Mouse (Mus musculus): Measurements from ENCODE around the gene Mfsd6l. TPM values are rescaled to one million over a fixed set of nuclear protein-coding genes. Genes with fewer than 3 reads are reported as not detected.

Mfsd6l gene
- polyA plus RNA-seq, 1 experiment = 4.3 TPM

GRCm38 (mm10) chr11:68545682-68546222, 10.2 kb upstream of the Mfsd6l start:
- 84% methylated on average over 8 of the region's 8 CpGs for WGBS
- H3K4me1 ChIP-seq (ENCODE audit: control insufficient read depth, insufficient read depth, low read length) = no peaks in the 10 kb centered on the region
- no peak overlapping the region for H3K4me3 ChIP-seq (replicated peaks; ENCODE audit: extremely low read depth, low read depth, low read length)
- no peak for TF ChIP-seq CTCF (IDR thresholded peaks at IDR 0.05; ENCODE audit: insufficient read depth, low read length)
- TF ChIP-seq POLR2A (IDR thresholded peaks at IDR 0.05; ENCODE audit: borderline replicate concordance, extremely low read depth, low read depth, low read length) = no peak
- no peak for DNase-seq

GRCm38 (mm10) chr11:68547484-68547883, 8.5 kb upstream of the Mfsd6l start:
- TF ChIP-seq POLR2A (IDR thresholded peaks at IDR 0.05; ENCODE audit: borderline replicate concordance, extremely low read depth, low read depth, low read length) (no peak), CTCF (IDR thresholded peaks at IDR 0.05; ENCODE audit: insufficient read depth, low read length) (no peak)
- Histone ChIP-seq H3K4me3 (replicated peaks; ENCODE audit: extremely low read depth, low read depth, low read length) (no peak overlapping the region), H3K4me1 (ENCODE audit: control insufficient read depth, insufficient read depth, low read length) (no peaks in the 10 kb centered on the region)
- DNase-seq = no peak
- 47% methylated on average over 2 of the region's 2 CpGs for WGBS

GRCm38 (mm10) chr11:68549597-68549996, 6.4 kb upstream of the Mfsd6l start:
- TF ChIP-seq CTCF (IDR thresholded peaks at IDR 0.05; ENCODE audit: insufficient read depth, low read length) = peak; percentile 59
- no peak for TF ChIP-seq POLR2A (IDR thresholded peaks at IDR 0.05; ENCODE audit: borderline replicate concordance, extremely low read depth, low read depth, low read length)
- WGBS = 61% methylated on average over 3 of the region's 3 CpGs
- DNase-seq = no peak
- Histone ChIP-seq H3K4me1 (ENCODE audit: control insufficient read depth, insufficient read depth, low read length) (0 out of 2 replicates have a peak, but pooled peaks cover 3% of the 10 kb centered on the region), H3K4me3 (replicated peaks; ENCODE audit: extremely low read depth, low read depth, low read length) (no peak overlapping the region)

- TF ChIP-seq CTCF (IDR thresholded peaks at IDR 0.05; ENCODE audit: insufficient read depth, low read length) (no peak), POLR2A (IDR thresholded peaks at IDR 0.05; ENCODE audit: borderline replicate concordance, extremely low read depth, low read depth, low read length) (no peak)
- 60% methylated on average over 4 of the region's 4 CpGs for WGBS
- no peak for DNase-seq
Measured at GRCm38 (mm10) chr11:68550358-68550757, 5.6 kb upstream of the Mfsd6l start.

GRCm38 (mm10) chr11:68553981-68554471, 2.0 kb upstream of the Mfsd6l start:
- H3K4me3 ChIP-seq (replicated peaks; ENCODE audit: extremely low read depth, low read depth, low read length) = no peak overlapping the region
- 13% methylated on average over 8 of the region's 8 CpGs for WGBS
- TF ChIP-seq CTCF (IDR thresholded peaks at IDR 0.05; ENCODE audit: insufficient read depth, low read length) = peak; percentile 48
- no peak for TF ChIP-seq POLR2A (IDR thresholded peaks at IDR 0.05; ENCODE audit: borderline replicate concordance, extremely low read depth, low read depth, low read length)
- DNase-seq = peak; percentile 47
- H3K4me1 ChIP-seq (ENCODE audit: control insufficient read depth, insufficient read depth, low read length) = 0 out of 2 replicates have a peak, but pooled peaks cover 3% of the 10 kb centered on the region

More at GRCm38 (mm10) chr11:68550358-68550757, 5.6 kb upstream of the Mfsd6l start:
- 0 out of 2 replicates have a peak, but pooled peaks cover 3% of the 10 kb centered on the region for H3K4me1 ChIP-seq (ENCODE audit: control insufficient read depth, insufficient read depth, low read length)
- H3K4me3 ChIP-seq (replicated peaks; ENCODE audit: extremely low read depth, low read depth, low read length) = no peak overlapping the region

- Histone ChIP-seq H3K4me1 (ENCODE audit: control insufficient read depth, insufficient read depth, low read length) (no peaks in the 10 kb centered on the region), H3K4me3 (replicated peaks; ENCODE audit: extremely low read depth, low read depth, low read length) (no peak overlapping the region)
- DNase-seq = no peak
- 52% methylated on average over 1 of the region's 1 CpGs for WGBS
- TF ChIP-seq POLR2A (IDR thresholded peaks at IDR 0.05; ENCODE audit: borderline replicate concordance, extremely low read depth, low read depth, low read length) (no peak), CTCF (IDR thresholded peaks at IDR 0.05; ENCODE audit: insufficient read depth, low read length) (peak; percentile 36; the same call in 1 of the 2 replicates)
Measured at GRCm38 (mm10) chr11:68559546-68559945, 3.6 kb downstream of the Mfsd6l start.

- Histone ChIP-seq H3K4me3 (replicated peaks; ENCODE audit: extremely low read depth, low read depth, low read length) (no peak overlapping the region), H3K4me1 (ENCODE audit: control insufficient read depth, insufficient read depth, low read length) (no peaks in the 10 kb centered on the region)
- TF ChIP-seq CTCF (IDR thresholded peaks at IDR 0.05; ENCODE audit: insufficient read depth, low read length) = no peak
- TF ChIP-seq POLR2A (IDR thresholded peaks at IDR 0.05; ENCODE audit: borderline replicate concordance, extremely low read depth, low read depth, low read length) = no peak
- DNase-seq = no peak
- WGBS = 61% methylated on average over 11 of the region's 11 CpGs
Measured at GRCm38 (mm10) chr11:68561957-68562950, 6.3 kb downstream of the Mfsd6l start.

GRCm38 (mm10) chr11:68564356-68565031, 8.5 kb downstream of the Mfsd6l start:
- TF ChIP-seq POLR2A (IDR thresholded peaks at IDR 0.05; ENCODE audit: borderline replicate concordance, extremely low read depth, low read depth, low read length) = no peak
- no peak for TF ChIP-seq CTCF (IDR thresholded peaks at IDR 0.05; ENCODE audit: insufficient read depth, low read length)
- 72% methylated on average over 13 of the region's 13 CpGs for WGBS
- no peak for DNase-seq
- no peaks in the 10 kb centered on the region for H3K4me1 ChIP-seq (ENCODE audit: control insufficient read depth, insufficient read depth, low read length)
- no peak overlapping the region for H3K4me3 ChIP-seq (replicated peaks; ENCODE audit: extremely low read depth, low read depth, low read length)

- no peak for TF ChIP-seq CTCF (IDR thresholded peaks at IDR 0.05; ENCODE audit: insufficient read depth, low read length)
- TF ChIP-seq POLR2A (IDR thresholded peaks at IDR 0.05; ENCODE audit: borderline replicate concordance, extremely low read depth, low read depth, low read length) = no peak
- DNase-seq = no peak
- Histone ChIP-seq H3K4me1 (ENCODE audit: control insufficient read depth, insufficient read depth, low read length) (no peaks in the 10 kb centered on the region), H3K4me3 (replicated peaks; ENCODE audit: extremely low read depth, low read depth, low read length) (no peak overlapping the region)
- WGBS = 85% methylated on average over 3 of the region's 3 CpGs
Measured at GRCm38 (mm10) chr11:68565032-68565429, 9.0 kb downstream of the Mfsd6l start.

Measured in lung, adult 2 months (tissue).